Mouse (Mus musculus) hindbrain, embryonic 16.5 days (tissue): Measurements from ENCODE around the gene Adtrp. TPM values are rescaled to one million over a fixed set of nuclear protein-coding genes. Genes with fewer than 3 reads are reported as not detected.

ENCODE experiments used
- ATAC-seq: fragments of 200-750 bp; cut with Nextera tagmentation; 2 replicates; pipeline ENCODE4 v1.8.0; 2017; ENCODE audit warnings: moderate TSS enrichment, moderate library complexity
- H3K27ac ChIP-seq: fragments of 300-500 bp; sonication (generic); 2 replicates; pipeline ENCODE4 v1.5.1; 2014; ENCODE audit warnings: low read depth, mild to moderate bottlenecking, control low read depth, low read length, moderate library complexity
- H3K27me3 ChIP-seq: fragments of 300-500 bp; sonication (generic); replicated peaks from 2 replicates; pipeline ENCODE4 v1.6.1; 2014; ENCODE audit warnings: low read length; ENCODE audit not compliant: control insufficient read depth, insufficient read depth
- H3K36me3 ChIP-seq: fragments of 300-500 bp; sonication (generic); 2 replicates; pipeline ENCODE4 v1.6.1; 2014; ENCODE audit warnings: mild to moderate bottlenecking, low read length, moderate library complexity, mixed read lengths; ENCODE audit not compliant: control insufficient read depth, insufficient read depth
- H3K4me1 ChIP-seq: fragments of 300-500 bp; sonication (generic); 2 replicates; pipeline ENCODE4 v1.6.1; 2014; ENCODE audit warnings: low read depth, low read length; ENCODE audit not compliant: control insufficient read depth, insufficient read depth
- H3K4me2 ChIP-seq: fragments of 300-500 bp; sonication (generic); 2 replicates; pipeline ENCODE4 v1.6.1; 2014; ENCODE audit warnings: mild to moderate bottlenecking, low read length, control low read depth, moderate library complexity
- H3K4me3 ChIP-seq: fragments of 300-500 bp; sonication (generic); 2 replicates; pipeline ENCODE4 v1.5.1; 2014; ENCODE audit warnings: mild to moderate bottlenecking, low read length, control low read depth, moderate library complexity
- H3K9ac ChIP-seq: fragments of 300-500 bp; sonication (generic); 2 replicates; pipeline ENCODE4 v1.6.1; 2014; ENCODE audit warnings: low read depth, mild to moderate bottlenecking, control low read depth, low read length, moderate library complexity
- H3K9me3 ChIP-seq: fragments of 300-500 bp; sonication (generic); 2 replicates; pipeline ENCODE4 v1.6.1; 2014; ENCODE audit warnings: mild to moderate bottlenecking, low read length, moderate library complexity; ENCODE audit not compliant: control insufficient read depth
- WGBS: fragments of 180-500 bp; shearing (Covaris S2); extraction: QIAGEN DNeasy Blood & Tissue Kit; methylation state at CpG from one replicate; pipeline ENCODE4 v1.1.7; 2014; 5-methylcytosine and 5-hydroxymethylcytosine counted together
- polyA plus RNA-seq: library from polyadenylated mRNA; unstranded; fragments of >200 nt; fragmentation: Nextera tagmentation; extraction: Ambion mirVana; gene quantifications from 2 replicates; pipeline ENCODE4 v1.2.1, GENCODE M21; 2015

Adtrp gene
- polyA plus RNA-seq = 0.36 TPM in 1 of 2 replicates, not detected in the other

DNA sequence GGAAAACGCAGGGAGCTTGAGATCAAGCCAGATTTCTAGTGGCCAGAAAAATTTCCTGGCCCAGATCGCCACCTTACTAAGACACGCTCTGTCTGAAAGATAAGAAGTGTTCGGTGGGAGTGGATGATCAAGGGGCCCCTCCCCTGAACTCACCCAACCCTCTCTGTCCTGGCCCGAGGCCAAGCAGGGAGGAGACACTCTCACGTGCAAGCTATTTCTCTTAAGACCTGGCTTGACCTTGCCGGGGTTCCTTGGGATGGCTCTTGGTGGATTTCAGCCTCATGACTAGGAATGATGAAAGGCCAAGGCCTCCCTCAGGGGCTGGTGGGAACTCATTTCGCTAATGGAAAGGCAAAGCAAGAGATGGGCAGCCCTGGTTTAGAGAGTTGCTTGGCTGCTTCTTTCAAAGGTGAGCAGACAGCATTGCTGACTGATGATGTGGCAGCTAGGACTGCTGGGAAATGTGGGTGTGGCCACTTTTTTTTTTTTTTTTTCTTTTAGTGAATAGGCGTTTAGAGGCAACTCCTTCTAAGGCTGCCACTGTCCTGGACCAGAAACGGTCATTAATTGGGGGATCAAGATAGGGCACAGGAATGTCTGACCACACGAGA lies at the start of gene Adtrp:
Gene Adtrp, minus strand, starts transcription at position 169 of the 611 bp plus-strand sequence.
- no peak within 1 kb of the TSS for H3K27ac ChIP-seq
- H3K4me2 ChIP-seq = no peak within 1 kb of the TSS
- no peak within 1 kb of the TSS for H3K9ac ChIP-seq
- no peaks in the 10 kb centered on the region for H3K9me3 ChIP-seq
- no peaks in the 10 kb centered on the region for H3K27me3 ChIP-seq
- ATAC-seq = no peak
- no peaks in the 10 kb centered on the region for H3K36me3 ChIP-seq
- no peak within 1 kb of the TSS for H3K4me3 ChIP-seq
- 87% methylated on average over 11 of the region's 11 CpGs for WGBS
- H3K4me1 ChIP-seq = no peaks in the 10 kb centered on the region

DNA sequence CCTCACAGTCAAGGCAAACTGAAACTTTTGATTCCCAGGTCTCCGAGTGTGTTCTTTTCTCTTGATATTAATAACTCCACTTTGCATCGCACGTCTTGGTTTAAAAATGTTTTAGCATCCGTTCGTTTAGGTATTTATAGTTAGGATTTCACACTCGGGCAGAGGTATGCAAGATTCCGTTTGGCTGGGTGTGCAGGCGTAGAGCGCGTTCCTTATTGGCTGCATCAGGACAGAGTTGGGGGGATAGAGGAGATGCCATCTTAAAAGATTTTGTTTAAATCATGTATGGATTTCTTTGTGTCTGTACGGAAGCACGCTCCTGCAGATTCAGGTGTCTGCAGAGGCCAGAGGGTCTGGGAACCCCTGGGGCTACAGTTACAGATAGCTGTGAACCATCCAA lies 44.5 kb upstream of the Adtrp start:
- Histone ChIP-seq H3K36me3 (no peaks in the 10 kb centered on the region), H3K9ac (no peak overlapping the region), H3K4me1 (no peaks in the 10 kb centered on the region), H3K27ac (no peak overlapping the region), H3K4me2 (no peak overlapping the region), H3K27me3 (no peaks in the 10 kb centered on the region), H3K9me3 (peaks cover 2% of the 10 kb centered on the region; the same call in 1 of the 2 replicates), H3K4me3 (no peak overlapping the region)
- WGBS = 97% methylated on average over 12 of the region's 12 CpGs
- no peak for ATAC-seq

DNA sequence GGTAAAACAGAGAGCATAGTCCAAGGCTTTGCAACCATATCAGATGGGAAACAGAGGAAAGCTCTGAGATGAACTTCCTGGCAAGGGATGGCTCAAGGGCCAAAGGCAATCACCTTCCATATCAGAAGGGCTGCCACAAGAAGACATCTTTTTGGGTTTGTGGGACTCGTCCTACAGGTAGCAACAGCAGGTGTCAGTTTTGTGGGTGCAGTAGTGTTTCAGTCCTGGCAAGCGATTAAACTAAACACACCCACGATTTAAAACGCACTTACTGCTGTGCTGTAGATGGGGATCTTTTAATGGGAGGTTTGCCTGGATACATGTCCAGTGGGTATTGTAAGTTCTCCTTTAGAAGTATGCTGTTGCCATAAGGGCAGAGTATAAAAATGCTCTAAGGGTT lies 43.1 kb upstream of the Adtrp start:
- Histone ChIP-seq H3K9ac (no peak overlapping the region), H3K27me3 (no peaks in the 10 kb centered on the region), H3K4me2 (no peak overlapping the region), H3K4me3 (no peak overlapping the region), H3K4me1 (no peaks in the 10 kb centered on the region), H3K27ac (no peak overlapping the region), H3K36me3 (no peaks in the 10 kb centered on the region), H3K9me3 (peaks cover 2% of the 10 kb centered on the region; the same call in 1 of the 2 replicates)
- 92% methylated on average over 4 of the region's 4 CpGs for WGBS
- ATAC-seq = no peak

DNA sequence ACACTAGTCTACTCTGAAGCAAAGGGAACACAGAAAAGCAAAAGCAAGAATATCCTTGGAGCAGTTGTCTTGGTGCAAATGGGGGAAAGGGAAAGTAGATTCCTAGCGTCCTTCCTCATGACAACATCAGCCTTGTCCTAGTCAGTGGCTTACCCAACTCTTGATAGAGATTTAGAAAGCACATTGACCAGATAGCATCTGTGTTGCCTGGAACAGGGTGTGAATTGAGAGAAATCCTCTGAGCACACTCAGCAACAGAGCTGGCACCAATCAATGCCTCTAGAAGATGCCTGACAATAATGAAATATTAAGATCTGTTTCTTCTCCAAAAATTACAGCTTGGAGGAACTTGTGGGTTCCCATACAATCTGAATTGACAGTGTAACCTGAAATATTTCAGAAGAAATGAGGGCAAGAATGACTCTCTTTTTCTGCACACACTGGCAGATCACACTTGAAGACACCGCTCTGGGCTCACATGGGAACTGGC lies 42.7 kb upstream of the Adtrp start:
- no peak overlapping the region for H3K9ac ChIP-seq
- WGBS = 87% methylated on average over 2 of the region's 2 CpGs
- peaks cover 2% of the 10 kb centered on the region; the same call in 1 of the 2 replicates for H3K9me3 ChIP-seq
- ATAC-seq = no peak
- no peaks in the 10 kb centered on the region for H3K36me3 ChIP-seq
- no peak overlapping the region for H3K4me3 ChIP-seq
- no peaks in the 10 kb centered on the region for H3K4me1 ChIP-seq
- H3K4me2 ChIP-seq = no peak overlapping the region
- no peaks in the 10 kb centered on the region for H3K27me3 ChIP-seq
- no peak overlapping the region for H3K27ac ChIP-seq

DNA sequence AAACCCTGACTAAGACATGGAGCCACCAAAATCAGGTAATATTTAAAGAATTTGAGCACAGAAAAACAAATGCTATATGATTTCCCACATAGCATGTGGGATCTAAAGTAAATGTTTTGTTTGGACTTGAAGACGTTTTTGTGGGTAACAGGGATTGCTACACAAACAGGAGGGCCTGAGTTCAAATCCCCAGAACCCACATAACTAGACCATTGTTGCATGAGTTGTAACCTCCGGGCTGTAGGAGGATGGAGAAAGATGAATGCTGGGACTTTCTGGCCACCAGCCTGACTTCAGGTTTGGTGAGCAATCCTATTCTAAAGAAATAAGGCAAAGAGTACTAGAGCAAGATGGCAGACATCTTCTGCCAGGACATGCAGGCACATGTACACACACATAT lies 41.2 kb upstream of the Adtrp start:
- WGBS = 77% methylated on average over 2 of the region's 2 CpGs
- no peak for ATAC-seq

DNA sequence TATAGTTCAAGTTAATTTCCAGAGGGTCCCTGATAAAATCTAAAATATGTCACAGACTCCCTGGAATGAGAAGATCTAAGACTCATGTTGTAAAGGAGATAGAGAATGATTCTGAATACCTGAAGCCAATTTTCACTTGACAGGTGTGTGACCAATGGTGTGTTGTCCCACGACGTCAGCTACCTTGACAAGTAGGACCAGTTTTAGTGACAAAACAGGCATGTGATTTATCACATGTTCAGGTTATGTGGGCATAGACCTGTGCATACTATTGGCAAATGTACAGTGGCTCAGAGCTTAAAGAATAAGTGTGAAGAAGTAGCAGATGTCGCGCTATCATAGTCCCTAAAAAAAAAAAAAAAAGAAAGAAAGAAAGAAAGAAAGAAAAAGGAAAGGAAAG lies 38.6 kb upstream of the Adtrp start:
- no peaks in the 10 kb centered on the region for H3K27me3 ChIP-seq
- no peak overlapping the region for H3K4me3 ChIP-seq
- H3K27ac ChIP-seq = no peak overlapping the region
- H3K4me2 ChIP-seq = no peak overlapping the region
- H3K4me1 ChIP-seq = no peaks in the 10 kb centered on the region
- no peak for ATAC-seq
- H3K9me3 ChIP-seq = no peaks in the 10 kb centered on the region
- H3K9ac ChIP-seq = no peak overlapping the region
- WGBS = 95% methylated on average over 4 of the region's 4 CpGs
- no peaks in the 10 kb centered on the region for H3K36me3 ChIP-seq

More for the DNA sequence above, 41.2 kb upstream of the Adtrp start:
- no peak overlapping the region for H3K9ac ChIP-seq
- peaks cover 2% of the 10 kb centered on the region; the same call in 1 of the 2 replicates for H3K9me3 ChIP-seq
- no peaks in the 10 kb centered on the region for H3K27me3 ChIP-seq
- no peaks in the 10 kb centered on the region for H3K36me3 ChIP-seq
- no peak overlapping the region for H3K27ac ChIP-seq
- no peaks in the 10 kb centered on the region for H3K4me1 ChIP-seq
- H3K4me2 ChIP-seq = no peak overlapping the region
- H3K4me3 ChIP-seq = no peak overlapping the region

DNA sequence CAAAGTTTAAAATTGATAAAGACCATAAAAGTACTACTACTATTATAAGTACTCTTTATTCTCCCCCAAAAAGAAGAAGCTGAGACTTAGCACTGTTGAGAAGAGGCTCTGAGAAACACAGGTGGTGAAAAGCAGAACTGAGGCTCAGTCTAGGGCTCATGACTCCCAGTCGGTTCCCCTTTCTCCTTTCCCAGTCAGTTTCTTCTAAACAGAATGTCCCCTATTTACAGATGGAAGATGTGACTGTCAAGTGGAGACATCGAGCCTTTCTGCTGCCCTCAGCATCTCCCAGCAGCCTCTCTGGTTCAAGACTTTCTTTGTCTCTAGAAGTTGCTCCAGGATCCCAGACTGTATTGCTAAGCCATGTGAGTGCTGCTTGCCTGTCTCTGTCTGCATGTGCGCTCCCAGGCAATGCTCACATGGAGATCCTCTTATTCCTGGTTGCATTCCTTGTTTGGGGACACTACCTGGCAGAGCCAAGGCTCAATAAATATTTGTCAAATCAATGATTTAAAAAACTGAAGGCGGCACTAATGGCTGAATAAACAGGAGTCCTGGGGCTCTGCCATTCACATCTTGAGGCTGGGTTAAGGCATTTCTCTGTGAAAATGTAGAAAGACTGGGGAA lies 36.3 kb upstream of the Adtrp start:
- WGBS = 87% methylated on average over 4 of the region's 4 CpGs
- H3K9ac ChIP-seq = no peak overlapping the region

DNA sequence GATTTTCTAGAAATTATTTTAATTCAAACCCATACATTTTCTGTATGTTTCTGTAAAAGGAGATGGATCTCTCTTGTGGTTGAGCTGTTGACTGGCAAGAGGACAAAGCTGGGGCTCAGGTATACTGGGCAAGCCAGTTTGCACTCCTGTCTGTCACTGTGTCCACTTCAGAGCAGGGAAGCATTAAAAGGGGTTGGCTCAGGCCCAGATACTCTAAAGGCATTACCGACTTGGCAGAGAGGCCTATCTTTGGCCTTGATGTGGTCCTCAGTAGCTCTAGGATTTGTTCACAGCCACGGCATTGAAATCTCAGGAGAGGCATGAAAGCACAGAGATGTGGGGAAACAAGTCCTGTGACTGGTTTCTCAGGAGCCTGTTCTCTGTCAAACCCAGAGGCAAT lies 33.7 kb upstream of the Adtrp start:
- Histone ChIP-seq H3K4me3 (no peak overlapping the region), H3K9me3 (no peaks in the 10 kb centered on the region), H3K27ac (no peak overlapping the region), H3K4me2 (no peak overlapping the region), H3K36me3 (no peaks in the 10 kb centered on the region), H3K4me1 (no peaks in the 10 kb centered on the region), H3K9ac (no peak overlapping the region), H3K27me3 (no peaks in the 10 kb centered on the region)
- 69% methylated on average over 2 of the region's 2 CpGs for WGBS
- ATAC-seq = no peak

More for the DNA sequence above, 36.3 kb upstream of the Adtrp start:
- no peaks in the 10 kb centered on the region for H3K27me3 ChIP-seq
- H3K36me3 ChIP-seq = no peaks in the 10 kb centered on the region
- no peak overlapping the region for H3K4me2 ChIP-seq
- ATAC-seq = no peak
- H3K4me3 ChIP-seq = no peak overlapping the region
- H3K9me3 ChIP-seq = no peaks in the 10 kb centered on the region
- H3K27ac ChIP-seq = no peak overlapping the region
- H3K4me1 ChIP-seq = no peaks in the 10 kb centered on the region

DNA sequence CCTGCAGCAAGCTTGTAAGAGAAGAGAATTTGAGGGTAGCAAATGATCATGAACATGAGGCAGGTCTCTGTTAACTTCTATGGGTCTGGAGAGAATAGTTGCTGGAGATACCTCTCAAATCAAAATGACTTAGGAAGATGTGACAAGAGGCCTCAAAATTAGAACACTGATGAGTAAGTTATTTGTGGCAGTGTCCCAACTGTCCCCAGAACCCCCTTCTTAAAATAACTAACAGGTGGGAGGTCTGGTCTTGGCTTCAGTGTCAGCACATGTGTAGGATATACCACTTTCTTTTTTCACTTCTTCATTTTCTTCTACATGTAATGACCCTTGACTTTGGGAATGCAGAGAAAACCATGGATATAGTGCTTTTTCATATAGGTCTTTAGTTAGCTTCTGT lies 33.0 kb upstream of the Adtrp start:
- no peak overlapping the region for H3K4me2 ChIP-seq
- ATAC-seq = no peak
- no peak overlapping the region for H3K4me3 ChIP-seq

More for the DNA sequence above, 33.0 kb upstream of the Adtrp start:
- Histone ChIP-seq H3K4me1 (no peaks in the 10 kb centered on the region), H3K27ac (no peak overlapping the region), H3K36me3 (no peaks in the 10 kb centered on the region), H3K27me3 (no peaks in the 10 kb centered on the region), H3K9ac (no peak overlapping the region), H3K9me3 (no peaks in the 10 kb centered on the region)
